Mouse (Mus musculus): ENCODE results near the gene Klhl18. TPM values are rescaled to one million over a fixed set of nuclear protein-coding genes. Genes with fewer than 3 reads are reported as not detected.

The Klhl18 gene
- polyA plus RNA-seq (2015; fragmentation: Nextera tagmentation; extraction: Ambion mirVana), result 2.5 TPM in 2 replicates

DNA sequence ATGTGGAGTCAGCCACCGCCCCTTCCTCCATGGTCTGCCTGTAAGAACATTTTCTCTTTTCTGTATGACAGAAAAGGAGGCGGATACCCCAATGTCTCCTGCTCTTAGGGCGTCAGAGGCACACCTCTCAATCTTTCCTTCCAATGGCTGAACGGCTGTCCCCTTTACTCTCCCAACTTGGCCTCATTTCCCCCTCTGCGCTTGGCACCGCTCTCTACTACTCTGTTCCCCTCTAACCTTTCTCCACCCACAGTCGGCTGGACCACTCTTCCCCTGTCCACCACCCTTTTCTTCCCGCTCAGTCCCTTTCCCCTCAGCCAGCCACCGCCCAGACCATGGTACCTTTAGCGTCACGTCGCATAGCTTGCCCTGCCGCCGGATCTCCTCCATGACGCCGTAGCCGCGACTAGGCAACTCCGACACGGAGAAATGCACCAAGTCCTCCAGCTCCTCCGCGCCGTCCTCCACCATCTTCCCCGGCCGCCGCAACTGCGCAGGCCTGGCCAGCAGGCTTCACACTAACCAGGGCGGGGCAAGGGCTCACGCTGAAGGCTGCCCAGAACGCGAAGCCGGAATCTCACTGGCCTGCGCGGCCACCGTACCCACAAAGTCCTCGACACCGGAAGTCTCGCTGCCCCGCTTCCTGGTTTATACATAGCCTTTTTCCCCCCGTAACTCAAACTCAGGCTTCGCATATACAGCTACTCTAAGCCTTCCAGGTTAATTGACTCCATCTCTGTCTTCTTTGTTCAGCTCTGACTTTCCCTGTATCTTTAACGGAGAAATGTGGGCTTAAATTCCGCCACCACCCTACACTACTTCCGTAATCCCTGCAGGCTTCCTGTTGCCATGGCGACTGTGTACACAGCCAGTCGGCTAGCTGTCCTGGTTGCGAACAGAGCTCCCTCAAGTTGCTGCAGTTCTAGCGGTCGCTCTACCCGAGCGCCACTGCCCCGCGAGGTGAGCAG, at the start of gene Klhl18, which contains the start of gene Kif9:
Klhl18 (minus strand) TSS at position 571 of the 968 bp plus-strand sequence.
Kif9 (plus strand) TSS at position 835 of the 968 bp plus-strand sequence.
- Histone ChIP-seq H3K36me3 (replicated peaks) (peaks cover 8% of the 10 kb centered on the region; the same call in 1 of the 2 replicates), H3K4me1 (replicated peaks) (peaks cover 17% of the 10 kb centered on the region), H3K9ac (peak within 1 kb of the TSS; percentile 69), H3K9me3 (replicated peaks) (no peaks in the 10 kb centered on the region), H3K27me3 (peaks cover 18% of the 10 kb centered on the region; the same call in 1 of the 2 replicates), H3K4me3 (replicated peaks) (peak within 1 kb of the TSS; percentile 81), H3K27ac (replicated peaks) (peak within 1 kb of the TSS; percentile 81), H3K4me2 (peak within 1 kb of the TSS; percentile 91)
- peak; percentile 97 for ATAC-seq (ENCODE audit: insufficient read depth)
- under 1% methylated on average over 53 of the region's 53 CpGs for WGBS (ENCODE audit: insufficient replicate concordance)

DNA sequence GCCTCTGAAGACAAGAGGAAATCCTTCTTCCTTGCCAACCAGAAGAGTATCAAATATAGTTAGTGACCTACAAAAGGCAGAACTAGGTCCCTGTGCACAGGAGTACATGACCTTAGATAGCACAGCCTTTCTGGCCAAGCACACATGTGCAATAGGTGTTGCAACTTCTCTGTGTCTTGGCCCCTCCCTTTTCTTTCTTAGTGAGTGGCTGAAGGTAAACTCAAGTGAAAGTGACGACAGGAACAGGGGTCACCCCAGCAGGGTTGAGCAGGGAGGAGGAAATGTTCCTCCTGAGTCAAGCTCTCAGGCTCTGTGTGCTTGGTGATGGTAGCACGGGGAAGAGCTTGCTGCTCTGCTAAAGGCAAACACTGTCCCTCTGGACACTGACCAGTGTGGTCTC, 49.2 kb upstream of the Klhl18 start:
- no peak for ATAC-seq (ENCODE audit: insufficient read depth)
- WGBS (ENCODE audit: insufficient replicate concordance), result 34% methylated on average over 2 of the region's 2 CpGs

DNA sequence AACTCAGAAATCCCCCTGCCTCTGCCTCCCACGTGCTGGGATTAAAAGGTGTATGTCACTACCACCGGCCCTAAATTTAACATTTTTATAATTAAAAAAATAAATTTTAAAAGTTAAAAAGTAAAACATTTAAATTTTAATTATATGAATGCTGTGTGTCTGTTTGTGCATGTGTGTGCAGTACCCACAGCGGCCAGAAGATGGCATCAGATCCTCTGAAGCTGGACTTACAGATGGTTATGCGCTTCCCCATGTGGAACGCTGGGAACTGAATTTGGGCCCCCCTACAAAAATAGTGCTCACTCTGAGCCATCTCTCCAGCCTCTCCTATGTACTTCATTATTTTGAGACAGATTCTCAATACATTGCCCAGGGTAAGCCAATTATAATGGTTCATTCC, 14.4 kb upstream of the Klhl18 start:
- Histone ChIP-seq H3K9ac (no peak overlapping the region), H3K9me3 (replicated peaks) (peaks cover 4% of the 10 kb centered on the region), H3K4me2 (no peak overlapping the region), H3K27me3 (no peaks in the 10 kb centered on the region), H3K36me3 (replicated peaks) (no peaks in the 10 kb centered on the region), H3K4me1 (replicated peaks) (no peaks in the 10 kb centered on the region), H3K4me3 (replicated peaks) (no peak overlapping the region), H3K27ac (replicated peaks) (no peak overlapping the region)
- ATAC-seq (ENCODE audit: insufficient read depth), result no peak
- 52% methylated on average over 5 of the region's 5 CpGs for WGBS (ENCODE audit: insufficient replicate concordance)

More for the DNA sequence above, 49.2 kb upstream of the Klhl18 start:
- no peaks in the 10 kb centered on the region for H3K27me3 ChIP-seq
- no peaks in the 10 kb centered on the region for H3K9me3 ChIP-seq (replicated peaks)
- H3K4me1 ChIP-seq (replicated peaks), result peaks cover 11% of the 10 kb centered on the region
- H3K27ac ChIP-seq (replicated peaks), result no peak overlapping the region
- 0 out of 2 replicates have a peak overlapping the region, but pooled peaks have one; percentile 8 for H3K4me2 ChIP-seq
- no peak overlapping the region for H3K9ac ChIP-seq
- H3K36me3 ChIP-seq (replicated peaks), result no peaks in the 10 kb centered on the region
- no peak overlapping the region for H3K4me3 ChIP-seq (replicated peaks)

DNA sequence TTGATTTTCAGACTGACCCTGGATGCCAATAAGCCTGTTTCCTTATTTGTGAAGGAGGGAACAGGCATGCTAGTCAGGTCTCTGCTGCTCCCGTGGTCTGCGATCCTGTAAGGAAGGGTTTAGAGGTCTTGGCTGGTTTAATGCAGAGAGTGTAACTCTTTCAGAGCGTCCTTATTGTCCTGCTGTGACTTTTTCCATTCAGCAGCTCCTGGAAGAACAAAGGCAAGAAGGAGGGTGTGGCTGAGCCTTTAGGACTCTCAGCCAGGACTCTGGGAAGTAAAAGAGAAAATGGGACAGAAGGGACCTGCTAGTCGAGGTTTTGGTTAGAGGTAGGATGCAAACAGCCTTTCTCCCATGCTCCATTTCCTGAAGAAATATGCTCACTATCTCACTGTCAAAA, 12.3 kb upstream of the Klhl18 start:
- 55% methylated on average over 4 of the region's 4 CpGs for WGBS (ENCODE audit: insufficient replicate concordance)
- Histone ChIP-seq H3K9ac (no peak overlapping the region), H3K36me3 (replicated peaks) (no peaks in the 10 kb centered on the region), H3K4me2 (no peak overlapping the region), H3K27ac (replicated peaks) (no peak overlapping the region), H3K4me3 (replicated peaks) (no peak overlapping the region), H3K9me3 (replicated peaks) (peaks cover 4% of the 10 kb centered on the region), H3K4me1 (replicated peaks) (no peaks in the 10 kb centered on the region), H3K27me3 (no peaks in the 10 kb centered on the region)
- ATAC-seq (ENCODE audit: insufficient read depth), result no peak

DNA sequence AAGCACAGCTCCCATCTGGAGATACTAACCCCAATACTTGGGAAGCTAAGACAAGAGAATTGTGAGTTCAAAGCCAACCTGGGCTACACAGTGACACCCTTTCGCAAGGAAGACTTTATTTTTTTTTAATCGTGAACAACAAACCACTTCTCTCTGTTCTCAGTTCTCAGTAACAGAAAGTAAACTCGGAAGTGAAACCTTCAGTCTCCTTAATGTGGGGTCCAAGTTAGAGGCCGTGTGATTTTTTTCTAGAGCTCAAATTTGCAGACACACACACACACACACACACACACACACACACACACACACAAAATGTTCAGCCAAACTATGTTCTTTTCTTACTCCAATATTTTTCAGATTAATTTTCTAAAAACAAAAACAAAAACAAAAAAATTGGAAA, 2.1 kb upstream of the Klhl18 start:
- H3K36me3 ChIP-seq (replicated peaks), result no peaks in the 10 kb centered on the region
- H3K9me3 ChIP-seq (replicated peaks), result no peaks in the 10 kb centered on the region
- H3K27ac ChIP-seq (replicated peaks), result no peak overlapping the region
- no peak for ATAC-seq (ENCODE audit: insufficient read depth)
- H3K4me3 ChIP-seq (replicated peaks), result no peak overlapping the region
- H3K4me1 ChIP-seq (replicated peaks), result peaks cover 17% of the 10 kb centered on the region
- WGBS (ENCODE audit: insufficient replicate concordance), result 45% methylated on average over 4 of the region's 4 CpGs
- H3K9ac ChIP-seq, result no peak overlapping the region
- peaks cover 18% of the 10 kb centered on the region; the same call in 1 of the 2 replicates for H3K27me3 ChIP-seq
- no peak overlapping the region for H3K4me2 ChIP-seq

GRCm38 (mm10) chr9:110477951-110478350, 1.5 kb upstream of the Klhl18 start:
- H3K9ac ChIP-seq, result no peak overlapping the region
- no peak overlapping the region for H3K4me3 ChIP-seq (replicated peaks)
- no peaks in the 10 kb centered on the region for H3K36me3 ChIP-seq (replicated peaks)
- no peak overlapping the region for H3K27ac ChIP-seq (replicated peaks)
- no peaks in the 10 kb centered on the region for H3K9me3 ChIP-seq (replicated peaks)
- H3K4me2 ChIP-seq, result no peak overlapping the region
- H3K4me1 ChIP-seq (replicated peaks), result peaks cover 17% of the 10 kb centered on the region
- peaks cover 18% of the 10 kb centered on the region; the same call in 1 of the 2 replicates for H3K27me3 ChIP-seq
- 39% methylated on average over 11 of the region's 11 CpGs for WGBS (ENCODE audit: insufficient replicate concordance)
- ATAC-seq (ENCODE audit: insufficient read depth), result no peak

DNA sequence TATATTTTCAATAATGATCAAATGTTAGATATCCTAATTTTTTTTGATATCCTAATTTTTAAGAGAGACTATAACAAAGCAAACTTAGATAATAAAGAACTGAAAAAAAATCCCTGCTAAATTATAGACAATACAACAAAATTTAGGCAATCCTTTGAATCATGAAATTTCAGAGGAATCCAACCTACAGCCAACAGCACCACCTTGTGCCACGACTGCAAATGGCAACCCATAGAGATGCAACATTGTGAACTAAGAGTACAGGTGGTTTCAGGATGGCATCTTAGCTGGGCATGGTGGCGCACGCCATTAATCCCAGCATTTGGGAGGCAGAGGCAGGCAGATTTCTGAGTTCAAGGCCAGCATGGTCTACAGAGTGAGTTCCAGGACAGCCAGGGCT, 10.3 kb downstream of the Klhl18 start:
- H3K27me3 ChIP-seq, result no peaks in the 10 kb centered on the region
- no peak overlapping the region for H3K27ac ChIP-seq (replicated peaks)
- peaks cover 18% of the 10 kb centered on the region for H3K4me1 ChIP-seq (replicated peaks)
- H3K9ac ChIP-seq, result no peak overlapping the region
- ATAC-seq (ENCODE audit: insufficient read depth), result no peak
- no peak overlapping the region for H3K4me2 ChIP-seq
- H3K4me3 ChIP-seq (replicated peaks), result no peak overlapping the region
- H3K36me3 ChIP-seq (replicated peaks), result no peaks in the 10 kb centered on the region
- no peaks in the 10 kb centered on the region for H3K9me3 ChIP-seq (replicated peaks)
- 75% methylated on average over 3 of the region's 3 CpGs for WGBS (ENCODE audit: insufficient replicate concordance)

GRCm38 (mm10) chr9:110465336-110465735, 11.2 kb downstream of the Klhl18 start:
- no peak overlapping the region for H3K4me3 ChIP-seq (replicated peaks)
- ATAC-seq (ENCODE audit: insufficient read depth), result no peak
- no peaks in the 10 kb centered on the region for H3K36me3 ChIP-seq (replicated peaks)
- no peak overlapping the region for H3K27ac ChIP-seq (replicated peaks)
- H3K4me2 ChIP-seq, result no peak overlapping the region
- H3K9me3 ChIP-seq (replicated peaks), result no peaks in the 10 kb centered on the region
- peaks cover 25% of the 10 kb centered on the region for H3K4me1 ChIP-seq (replicated peaks)
- no peaks in the 10 kb centered on the region for H3K27me3 ChIP-seq
- 77% methylated on average over 6 of the region's 6 CpGs for WGBS (ENCODE audit: insufficient replicate concordance)
- no peak overlapping the region for H3K9ac ChIP-seq

DNA sequence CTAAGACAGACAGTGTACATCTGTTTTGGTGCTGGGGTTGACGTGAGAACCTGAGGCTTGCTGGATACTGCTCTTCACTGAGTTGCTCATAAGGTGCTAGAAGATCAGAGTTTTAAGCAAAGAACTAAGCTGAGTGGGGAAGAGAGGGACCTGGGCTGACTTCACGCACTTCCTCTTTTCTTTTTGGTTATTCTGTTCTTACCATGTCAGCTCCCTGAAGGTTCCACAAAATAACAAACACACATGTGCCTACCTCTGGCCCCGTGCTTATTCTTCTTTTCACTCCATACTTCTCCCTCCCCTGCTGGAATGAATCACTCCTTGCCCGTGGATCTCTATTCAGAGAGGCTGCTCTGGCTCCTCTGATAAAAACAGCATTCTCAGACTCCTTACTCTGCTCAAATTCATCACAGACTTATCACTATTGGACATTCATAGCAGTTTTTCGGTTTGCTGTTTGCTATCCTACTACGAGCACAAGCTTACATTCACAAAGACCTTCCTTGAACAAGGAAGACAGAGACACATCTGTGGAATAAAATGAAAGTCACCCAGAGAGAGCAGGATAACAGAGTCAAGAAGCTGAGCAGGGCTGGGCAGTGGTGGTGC, 12.4 kb downstream of the Klhl18 start:
- Histone ChIP-seq H3K4me3 (replicated peaks) (no peak overlapping the region), H3K4me2 (no peak overlapping the region), H3K9ac (no peak overlapping the region), H3K27ac (replicated peaks) (no peak overlapping the region), H3K9me3 (replicated peaks) (no peaks in the 10 kb centered on the region), H3K27me3 (no peaks in the 10 kb centered on the region), H3K36me3 (replicated peaks) (no peaks in the 10 kb centered on the region), H3K4me1 (replicated peaks) (peaks cover 30% of the 10 kb centered on the region)
- WGBS (ENCODE audit: insufficient replicate concordance), result 22% methylated on average over 6 of the region's 6 CpGs
- ATAC-seq (ENCODE audit: insufficient read depth), result no peak

GRCm38 (mm10) chr9:110462321-110462720, 14.2 kb downstream of the Klhl18 start:
- H3K4me1 ChIP-seq (replicated peaks), result peaks cover 35% of the 10 kb centered on the region
- no peaks in the 10 kb centered on the region for H3K9me3 ChIP-seq (replicated peaks)
- no peaks in the 10 kb centered on the region for H3K36me3 ChIP-seq (replicated peaks)
- H3K4me3 ChIP-seq (replicated peaks), result no peak overlapping the region
- no peak overlapping the region for H3K27ac ChIP-seq (replicated peaks)
- WGBS (ENCODE audit: insufficient replicate concordance), result 56% methylated on average over 7 of the region's 7 CpGs
- no peak for ATAC-seq (ENCODE audit: insufficient read depth)
- H3K27me3 ChIP-seq, result no peaks in the 10 kb centered on the region
- H3K9ac ChIP-seq, result no peak overlapping the region
- no peak overlapping the region for H3K4me2 ChIP-seq

Data from liver, embryonic 15.5 days (tissue).